Mouse (Mus musculus) testis, adult 2 months (tissue): Measurements from ENCODE around the gene Bcl2.

Experiments used
- CTCF ChIP-seq: fragments of 200-500 bp; IDR thresholded peaks from 2 replicates; pipeline ENCODE4 v1.5.1; 2012; ENCODE audit warnings: low read depth, mild to moderate bottlenecking, inconsistent platforms, low read length, moderate library complexity; ENCODE audit not compliant: control insufficient read depth, insufficient read depth, insufficient replicate concordance
- POLR2A ChIP-seq: fragments of 200-500 bp; IDR thresholded peaks from 2 replicates; pipeline ENCODE4 v1.6.1; 2012; ENCODE audit warnings: low read depth, mild to moderate bottlenecking, inconsistent platforms, low read length, moderate library complexity; ENCODE audit not compliant: control insufficient read depth

- no peak for TF ChIP-seq CTCF
- TF ChIP-seq POLR2A, result no peak
Observed at GRCm38 (mm10) chr1:106589141-106589540, 124.9 kb downstream of the Bcl2 start.
